Mouse (Mus musculus) kidney, postnatal 4 days (tissue): ENCODE results near the gene Gm21996.
"Not testable (repeated sequence)": the region's sequence is repeated elsewhere in the genome, so short reads cannot be mapped to it uniquely, and the experiment has no call there.

ENCODE experiments used
- DNase-seq, 2 experiments: peaks; one replicate each; pipeline ENCODE4 v3.0.0; 2021; ENCODE audit warnings: mixed read lengths in 2 of 2

The Gm21996 gene

DNA sequence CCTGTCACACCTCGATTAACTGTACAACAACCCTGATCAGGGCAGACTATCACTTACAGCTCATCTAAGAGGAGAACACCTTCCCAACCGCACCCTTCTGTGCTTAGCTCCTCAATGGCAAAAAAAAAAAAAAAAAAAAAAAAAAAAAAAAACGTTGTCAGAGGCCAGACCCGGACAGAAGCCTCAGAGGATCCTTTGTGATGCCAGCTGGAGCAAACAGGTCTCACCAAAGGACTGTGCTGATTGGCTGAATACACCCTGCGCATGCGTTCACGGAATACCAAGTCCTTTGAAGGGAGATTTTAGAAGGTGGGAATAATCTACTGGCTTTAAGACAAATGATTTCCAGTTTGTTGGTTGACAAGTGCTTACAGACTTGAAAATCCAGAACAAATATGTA lies at the start of gene Gm21996:
Gene Gm21996 (minus strand): TSS at position 101 of the 400 bp plus-strand sequence.
- DNase-seq: not testable (repeated sequence)
